Mouse (Mus musculus) myocyte (in vitro differentiated cells): ENCODE measurements around the gene Misp. TPM values are rescaled to one million over a fixed set of nuclear protein-coding genes. Genes with fewer than 3 reads are reported as not detected.

ENCODE experiments used
- H3K27me3 ChIP-seq: one replicate; pipeline ENCODE4 v1.6.1; 2011; ENCODE audit not compliant: control insufficient read depth, insufficient read depth, insufficient read length
- H3K36me3 ChIP-seq: one replicate; pipeline ENCODE4 v1.6.1; 2011; ENCODE audit not compliant: control insufficient read depth, insufficient read depth
- H3K4me2 ChIP-seq: one replicate; pipeline ENCODE4 v1.6.1; 2011; ENCODE audit warnings: low read depth, control low read depth
- H3K4me3 ChIP-seq: one replicate; pipeline ENCODE4 v1.5.1; 2011; ENCODE audit warnings: mild to moderate bottlenecking, control low read depth, moderate library complexity
- H3K79me2 ChIP-seq: one replicate; pipeline ENCODE4 v1.6.1; 2011; ENCODE audit not compliant: control insufficient read depth, insufficient read depth
- H3ac ChIP-seq: one replicate; pipeline ENCODE4 v1.6.1; 2011; ENCODE audit not compliant: control insufficient read depth, insufficient read length
- CEBPB ChIP-seq: IDR thresholded peaks from 2 replicates; pipeline ENCODE4 v1.6.1; 2011; ENCODE audit warnings: mild to moderate bottlenecking, moderate library complexity; ENCODE audit not compliant: poor library complexity, insufficient read depth, severe bottlenecking
- E2F4 ChIP-seq: IDR thresholded peaks from one replicate; pipeline ENCODE4 v1.6.1; 2011; ENCODE audit warnings: mild to moderate bottlenecking, control low read depth, moderate library complexity; ENCODE audit not compliant: insufficient read depth
- MAX ChIP-seq: IDR thresholded peaks from one replicate; pipeline ENCODE4 v1.6.1; 2011; ENCODE audit warnings: low read depth, mild to moderate bottlenecking, control low read depth
- MYOD1 ChIP-seq, 3 experiments: IDR thresholded peaks; one replicate each; pipeline ENCODE4 v1.6.1; 2011; ENCODE audit warnings: control low read depth in 2 of 3, low read depth in 2 of 3, mild to moderate bottlenecking in 2 of 3, moderate library complexity in 1 of 3; ENCODE audit not compliant: insufficient read length in 2 of 3, control insufficient read depth in 1 of 3
- MYOG ChIP-seq, 3 experiments: IDR thresholded peaks; one replicate each; pipeline ENCODE4 v1.6.1; 2011; ENCODE audit warnings: control low read depth in 2 of 3, low read depth in 2 of 3, mild to moderate bottlenecking in 2 of 3; ENCODE audit not compliant: insufficient read length in 2 of 3, control insufficient read depth in 1 of 3, insufficient read depth in 1 of 3
- POLR2A ChIP-seq: IDR thresholded peaks from one replicate; pipeline ENCODE4 v1.6.1; 2011; ENCODE audit warnings: low read depth, mild to moderate bottlenecking, control low read depth, moderate library complexity; ENCODE audit not compliant: insufficient read length
- POLR2AphosphoS2 ChIP-seq: IDR thresholded peaks from one replicate; pipeline ENCODE4 v1.6.1; 2011; ENCODE audit warnings: low read depth, control low read depth; ENCODE audit not compliant: insufficient read length
- REST ChIP-seq: IDR thresholded peaks from one replicate; pipeline ENCODE4 v1.6.1; 2011; ENCODE audit warnings: mild to moderate bottlenecking, control low read depth, moderate library complexity; ENCODE audit not compliant: insufficient read depth, insufficient read length
- SRF ChIP-seq: IDR thresholded peaks from one replicate; pipeline ENCODE4 v1.6.1; 2011; ENCODE audit warnings: low read depth; ENCODE audit not compliant: control insufficient read depth, insufficient read length
- TCF12 ChIP-seq: IDR thresholded peaks from one replicate; pipeline ENCODE4 v1.6.1; 2011; ENCODE audit warnings: mild to moderate bottlenecking, control low read depth; ENCODE audit not compliant: poor library complexity, insufficient read depth, severe bottlenecking
- TCF3 ChIP-seq: IDR thresholded peaks from one replicate; pipeline ENCODE4 v1.6.1; 2011; ENCODE audit warnings: low read depth, control low read depth; ENCODE audit not compliant: insufficient read length
- USF1 ChIP-seq: IDR thresholded peaks from one replicate; pipeline ENCODE4 v1.6.1; 2011; ENCODE audit warnings: low read depth, mild to moderate bottlenecking, control low read depth, moderate library complexity
- polyA plus RNA-seq: library from polyadenylated mRNA; unstranded; fragments of >200 nt; fragmentation: generic; extraction: Trizol; gene quantifications from one replicate; pipeline ENCODE4 v1.2.1, GENCODE M21; 2012; ENCODE audit warnings: missing spikeins

Misp gene
- polyA plus RNA-seq, 1 experiment, result 0.06 TPM

DNA sequence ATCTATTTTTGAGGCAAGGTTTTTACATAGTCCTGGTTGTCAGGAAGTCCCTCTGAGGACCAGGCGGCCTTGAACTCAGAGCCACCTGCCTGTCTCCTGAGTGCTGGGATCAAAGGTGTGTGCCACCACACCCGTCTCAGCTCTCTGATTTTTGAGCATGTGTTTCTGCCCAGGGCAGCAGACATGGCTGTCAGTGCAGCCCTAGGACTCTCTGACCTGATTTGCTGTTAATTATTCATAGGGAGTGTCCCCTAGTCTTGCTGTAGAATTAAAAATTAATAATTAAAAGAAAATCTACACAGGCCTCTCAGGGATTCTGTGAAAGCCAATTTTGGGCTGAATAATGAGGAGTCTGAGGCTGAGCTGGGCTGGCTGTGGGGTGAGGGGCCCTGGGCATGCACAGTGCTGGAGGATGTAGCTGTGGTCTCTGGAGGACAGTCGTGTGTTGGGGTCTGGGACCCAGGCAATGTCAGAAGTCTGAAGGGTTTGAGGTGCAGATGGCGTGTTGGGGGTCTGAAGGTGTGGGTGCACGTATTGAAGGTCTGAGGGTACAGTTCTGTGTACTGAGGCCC, 6.4 kb upstream of the Misp start:
- TF ChIP-seq MYOG (IDR thresholded peaks at IDR 0.05; ENCODE audit: control insufficient read depth in 1 of 3, insufficient read depth in 1 of 3, insufficient read length in 2 of 3, low read depth in 2 of 3), result no peak
- Histone ChIP-seq H3K36me3 (peaks cover 8% of the 10 kb centered on the region), H3K4me3 (no peak overlapping the region), H3K4me2 (no peak overlapping the region), H3K79me2 (no peaks in the 10 kb centered on the region), H3ac (no peak overlapping the region), H3K27me3 (no peaks in the 10 kb centered on the region)

DNA sequence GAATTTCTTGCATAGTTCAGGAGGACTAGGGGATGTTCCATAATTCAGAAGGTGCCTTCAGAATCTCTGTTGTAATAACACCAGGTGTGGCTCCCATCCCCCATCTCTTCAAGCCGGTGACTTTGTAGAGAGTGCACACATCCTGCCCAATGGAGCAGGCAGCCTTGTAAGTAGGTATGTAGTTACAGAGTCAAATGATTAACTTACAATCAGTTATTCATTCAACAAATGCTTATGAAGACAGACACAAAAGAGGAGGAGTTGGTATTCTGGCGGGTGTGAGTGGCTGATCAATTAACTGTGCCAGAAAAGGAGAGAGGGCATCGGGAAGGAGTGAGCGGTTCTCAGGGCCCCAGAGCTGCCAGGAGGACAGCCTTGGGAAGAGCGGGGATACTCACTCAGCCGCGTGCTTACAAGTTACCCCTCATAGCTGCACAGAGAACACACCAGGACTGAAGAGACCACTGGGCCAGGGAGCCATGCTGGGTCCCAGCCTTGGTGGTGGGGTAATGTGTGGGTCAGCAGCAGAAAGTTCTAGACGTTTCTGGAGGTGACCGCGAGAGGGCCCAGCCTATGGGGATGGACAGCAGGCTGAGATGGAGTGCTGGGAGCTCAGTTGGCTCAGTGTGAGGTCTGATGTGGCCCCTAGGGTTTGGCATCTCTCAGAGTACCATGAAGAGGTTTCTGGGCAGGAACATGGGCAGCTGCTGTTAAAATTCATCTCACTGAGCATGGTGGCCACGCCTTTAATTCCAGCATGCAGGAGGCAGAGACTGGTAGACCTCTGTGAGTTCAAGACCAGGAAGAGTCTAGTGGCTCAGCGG, 4.9 kb upstream of the Misp start:
- peaks cover 6% of the 10 kb centered on the region for H3K36me3 ChIP-seq
- H3K27me3 ChIP-seq, result no peaks in the 10 kb centered on the region
- H3K4me2 ChIP-seq, result no peak overlapping the region
- no peak overlapping the region for H3ac ChIP-seq
- no peak overlapping the region for H3K4me3 ChIP-seq
- no peaks in the 10 kb centered on the region for H3K79me2 ChIP-seq
- TF ChIP-seq REST, result no peak
- no peak for TF ChIP-seq POLR2A
- TF ChIP-seq POLR2AphosphoS2, result no peak
- no peak for TF ChIP-seq E2F4
- no peak for TF ChIP-seq MAX
- no peak for TF ChIP-seq TCF3
- no peak for TF ChIP-seq USF1
- TF ChIP-seq MYOG (IDR thresholded peaks at IDR 0.05; ENCODE audit: control insufficient read depth in 1 of 3, insufficient read depth in 1 of 3, insufficient read length in 2 of 3, low read depth in 2 of 3), result no peak
- no peak for TF ChIP-seq SRF
- no peak for TF ChIP-seq CEBPB
- TF ChIP-seq MYOD1 (IDR thresholded peaks at IDR 0.05; ENCODE audit: control insufficient read depth in 1 of 3, insufficient read length in 2 of 3, low read depth in 2 of 3), result no peak
- TF ChIP-seq TCF12, result no peak

DNA sequence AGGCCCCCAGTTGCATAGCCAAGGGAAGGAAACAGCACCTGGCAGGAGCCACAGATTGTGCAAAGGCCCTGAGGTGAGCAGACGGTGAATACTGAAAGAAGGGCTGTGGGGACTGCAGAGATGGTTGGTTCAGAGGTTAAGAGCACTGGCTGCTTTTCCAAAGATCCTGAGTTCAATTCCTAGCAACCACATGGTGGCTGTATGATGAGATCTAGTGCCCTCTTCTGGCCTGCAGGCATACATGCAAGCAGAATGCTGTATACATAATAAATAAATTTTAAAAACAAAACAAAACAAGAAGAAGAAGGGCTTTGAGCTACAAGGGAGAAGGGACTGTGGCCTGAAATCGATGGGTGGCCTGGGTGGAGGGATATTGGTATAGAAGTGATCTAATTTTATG, 3.7 kb upstream of the Misp start:
- Histone ChIP-seq H3K36me3 (peaks cover 6% of the 10 kb centered on the region), H3K27me3 (no peaks in the 10 kb centered on the region), H3ac (no peak overlapping the region), H3K4me3 (no peak overlapping the region), H3K79me2 (no peaks in the 10 kb centered on the region), H3K4me2 (no peak overlapping the region)
- no peak for TF ChIP-seq TCF3
- no peak for TF ChIP-seq REST
- no peak for TF ChIP-seq MAX
- no peak for TF ChIP-seq MYOD1 (IDR thresholded peaks at IDR 0.05; ENCODE audit: control insufficient read depth in 1 of 3, insufficient read length in 2 of 3, low read depth in 2 of 3)
- no peak for TF ChIP-seq E2F4
- TF ChIP-seq POLR2A, result no peak
- TF ChIP-seq TCF12, result no peak
- TF ChIP-seq CEBPB, result no peak
- TF ChIP-seq MYOG (IDR thresholded peaks at IDR 0.05; ENCODE audit: control insufficient read depth in 1 of 3, insufficient read depth in 1 of 3, insufficient read length in 2 of 3, low read depth in 2 of 3), result no peak
- no peak for TF ChIP-seq USF1
- TF ChIP-seq SRF, result no peak
- no peak for TF ChIP-seq POLR2AphosphoS2

DNA sequence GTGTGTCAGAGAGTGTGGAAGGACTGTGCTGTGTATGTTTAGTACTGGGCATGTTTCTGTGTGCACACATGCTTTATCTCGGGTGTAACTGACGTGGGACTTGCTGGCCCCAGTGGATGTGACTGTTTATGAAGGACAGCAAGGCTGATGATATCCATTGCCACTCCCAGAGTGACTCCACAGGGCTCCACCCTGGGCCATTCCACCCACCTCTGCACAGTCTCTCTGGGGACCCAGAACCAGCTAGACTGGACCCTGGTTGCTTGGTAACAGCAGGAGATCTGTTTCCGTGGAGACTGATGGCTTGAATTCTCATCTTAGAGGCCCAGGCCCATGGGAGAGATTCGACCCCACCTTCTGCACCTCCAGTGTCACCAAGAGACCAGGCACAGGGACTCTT, 2.6 kb upstream of the Misp start:
- H3K27me3 ChIP-seq, result no peaks in the 10 kb centered on the region
- no peak overlapping the region for H3K4me2 ChIP-seq
- no peaks in the 10 kb centered on the region for H3K79me2 ChIP-seq
- no peak overlapping the region for H3ac ChIP-seq
- H3K4me3 ChIP-seq, result no peak overlapping the region
- TF ChIP-seq POLR2A (no peak), E2F4 (no peak), POLR2AphosphoS2 (no peak)
- H3K36me3 ChIP-seq, result peaks cover 6% of the 10 kb centered on the region

DNA sequence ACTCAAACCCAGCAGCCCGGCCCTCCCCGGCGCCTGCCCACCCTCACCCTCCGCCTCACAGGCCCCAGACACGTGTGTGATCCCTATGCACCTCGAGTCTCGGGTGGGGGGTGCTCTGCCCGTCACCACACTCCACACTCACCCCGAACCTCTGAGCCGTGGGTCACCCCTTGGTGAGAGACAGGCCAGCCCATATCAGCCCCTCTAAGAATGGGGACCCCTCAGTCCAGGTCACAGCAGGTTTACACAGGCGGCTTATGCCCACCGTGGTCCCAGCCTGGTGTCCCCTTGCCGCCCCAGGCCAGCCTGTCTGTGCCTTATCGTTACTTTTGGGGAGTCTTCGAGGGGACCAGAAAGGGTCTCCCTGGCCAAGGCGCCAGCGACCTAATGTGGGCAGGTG, 1.2 kb upstream of the Misp start:
- no peak overlapping the region for H3K4me2 ChIP-seq
- no peak overlapping the region for H3ac ChIP-seq
- TF ChIP-seq REST, result no peak
- TF ChIP-seq TCF3, result no peak
- no peak for TF ChIP-seq MAX
- no peak for TF ChIP-seq CEBPB
- no peak for TF ChIP-seq POLR2A
- TF ChIP-seq TCF12, result no peak
- TF ChIP-seq SRF, result no peak
- no peak for TF ChIP-seq MYOD1 (IDR thresholded peaks at IDR 0.05; ENCODE audit: control insufficient read depth in 1 of 3, insufficient read length in 2 of 3, low read depth in 2 of 3)
- no peak for TF ChIP-seq USF1
- no peak for TF ChIP-seq MYOG (IDR thresholded peaks at IDR 0.05; ENCODE audit: control insufficient read depth in 1 of 3, insufficient read depth in 1 of 3, insufficient read length in 2 of 3, low read depth in 2 of 3)
- no peak overlapping the region for H3K4me3 ChIP-seq
- H3K27me3 ChIP-seq, result no peaks in the 10 kb centered on the region
- peaks cover 6% of the 10 kb centered on the region for H3K36me3 ChIP-seq
- H3K79me2 ChIP-seq, result no peaks in the 10 kb centered on the region
